8 mouse cellular contexts compared by ENCODE assay signal in genomic region chr4:121213936-121214792, GRCm38 (mm10). TPM values are rescaled to one million over a fixed set of nuclear protein-coding genes. Genes with fewer than 3 reads are reported as not detected.
A peak's percentile ranks its signal among the peaks of the same experiment; 100 is the strongest.
DNase-seq lines count a peak whose midpoint lies in the region; ATAC-seq and TF ChIP-seq lines count a peak whose summit lies in the region.

No protein-coding gene starts in this region.

- peak; percentile 68 for DNase-seq in G1E (ENCODE audit: low spot score)
- peak; percentile 70 to 74 for DNase-seq in adrenal gland, postnatal 36 days
- DNase-seq in heart, postnatal 14 days, result peak; percentile 52 to 63
- peak; percentile 27 to 38 for DNase-seq in layer of hippocampus, adult 8-10 months (ENCODE audit: low spot score in 2 of 2)
- no peak for DNase-seq in yolk sac, embryonic 10.5 days (ENCODE audit: low spot score)

- no peaks in the 10 kb centered on the region; the same call in 1 of the 2 replicates for H3K27me3 ChIP-seq in G1E (ENCODE audit: insufficient read depth, low read length)
- peaks cover 3% of the 10 kb centered on the region; the same call in 1 of the 2 replicates for H3K27me3 ChIP-seq in lung, embryonic 15.5 days

- peak overlapping the region; percentile 75 for H3K4me2 ChIP-seq in lung, embryonic 15.5 days

- H3K9me3 ChIP-seq in G1E (replicated peaks), result no peaks in the 10 kb centered on the region
- H3K9me3 ChIP-seq in lung, embryonic 15.5 days, result no peaks in the 10 kb centered on the region

- peak overlapping the region; percentile 95 for H3K4me3 ChIP-seq in G1E (ENCODE audit: low read depth, low read length)
- peak overlapping the region; percentile 96 for H3K4me3 ChIP-seq in lung, embryonic 15.5 days

- peaks cover 19% of the 10 kb centered on the region for H3K36me3 ChIP-seq in G1E (replicated peaks)
- H3K36me3 ChIP-seq in lung, embryonic 15.5 days, result no peaks in the 10 kb centered on the region

- intact Hi-C loops in heart, postnatal 14 days (cut with DNase I), result loop anchor here (10.0 kb wide), 2 partner anchors 119 to 389 kb away; partner anchors contain the start of gene Zmpste24

- WGBS in lung, embryonic 15.5 days, result under 1% methylated on average over 32 of the region's 36 CpGs

- H3K27ac ChIP-seq in lung, embryonic 15.5 days, result peak overlapping the region; percentile 90

- TF ChIP-seq CTCF in G1E (IDR thresholded peaks at IDR 0.05; ENCODE audit: low read depth, low read length), result no peak

- peak; percentile 68 for ATAC-seq in G1E (ENCODE audit: extremely low read depth, insufficient number of reproducible peaks, low FRiP score, poor library complexity, severe bottlenecking)
- peak; percentile 86 for ATAC-seq in erythroblast, adult 5-6 weeks (replicated peaks; ENCODE audit: low FRiP score, poor library complexity, severe bottlenecking)
- ATAC-seq in lung, embryonic 15.5 days (ENCODE audit: borderline replicate concordance, extremely low read depth, low FRiP score, low TSS enrichment), result peak; percentile 87
- peak; percentile 48 for ATAC-seq in neutrophil, adult 5-6 weeks (ENCODE audit: extremely low read depth, insufficient number of reproducible peaks, low FRiP score, poor library complexity, severe bottlenecking)

- H3K9ac ChIP-seq in lung, embryonic 15.5 days, result peak overlapping the region; percentile 96

- peaks cover 33% of the 10 kb centered on the region for H3K4me1 ChIP-seq in G1E (ENCODE audit: insufficient read depth, low read depth, low read length)
- peaks cover 22% of the 10 kb centered on the region for H3K4me1 ChIP-seq in lung, embryonic 15.5 days

RNA-seq across cellular contexts. Expression of gene Rlf, which starts 0.7 kb away (rescaled TPM):
- total RNA-seq in G1E (2014; fragmentation: Nextera tagmentation) (90.8 and 94.9 TPM in 2 replicates), G1E (2017) (63.5 and 70.8 TPM in 2 replicates)
- 3.3 and 4.0 TPM in 2 replicates for polyA plus RNA-seq in G1E (2012)
- 10 to 100 TPM; 13.9 to 16.9 TPM for total RNA-seq in adrenal gland, postnatal 36 days (2021)
- total RNA-seq in erythroblast, adult 5-6 weeks (2015; ENCODE audit: low replicate concordance), result 29.0 and 39.9 TPM in 2 replicates
- total RNA-seq in erythroblast, adult 5-6 weeks (2017; ENCODE audit: low replicate concordance), result 74.6 and 91.1 TPM in 2 replicates
- 10 to 100 TPM; 15.6 to 16.9 TPM for total RNA-seq in heart, postnatal 14 days (2021)
- total RNA-seq in layer of hippocampus, adult 8-10 months (2022), result 10 to 100 TPM; 29.5 to 33.3 (median 32.1) TPM
- 24.4 and 24.5 TPM in 2 replicates for polyA plus RNA-seq in lung, embryonic 15.5 days (2015; fragmentation: Nextera tagmentation; extraction: Ambion mirVana)
- 127 and 138 TPM in 2 replicates for total RNA-seq in neutrophil, adult 5-6 weeks (2017)
